Mouse (Mus musculus) yolk sac, embryonic 10.5 days (tissue): ENCODE results near the gene Cmc2.

Experiments
- DNase-seq: peaks from one replicate; pipeline ENCODE4 v3.0.0-alpha.2; 2017; ENCODE audit warnings: low spot score

Cmc2 gene

GRCm38 (mm10) chr8:116842678-116843077 lies 78.6 kb downstream of the Cmc2 start:
- no peak for DNase-seq
